Mouse (Mus musculus): ENCODE results near the gene Serpina12.

The Serpina12 gene

DNA sequence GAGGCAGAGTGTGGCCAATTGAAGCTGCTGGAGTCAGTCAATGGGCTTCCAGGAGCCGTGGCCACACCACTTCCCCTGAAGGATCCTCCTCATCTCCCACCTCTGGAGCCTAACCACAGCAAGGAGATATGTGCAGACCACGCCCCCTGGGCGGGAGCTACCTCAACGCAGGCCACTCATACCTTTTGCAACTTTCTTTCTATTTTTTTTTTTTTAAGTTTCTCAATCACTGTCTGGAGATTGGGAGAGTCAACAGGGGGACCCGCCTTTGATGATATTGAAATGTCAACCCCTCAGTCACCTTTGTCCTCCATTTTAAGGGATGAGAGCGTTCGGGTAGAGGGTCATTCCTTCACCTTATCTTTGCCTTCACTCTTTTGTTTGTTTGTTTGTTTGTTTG, at the start of gene Serpina12:
Serpina12 (minus strand) TSS at position 101 of the 400 bp plus-strand sequence.
- DNase-seq, result no peak

DNA sequence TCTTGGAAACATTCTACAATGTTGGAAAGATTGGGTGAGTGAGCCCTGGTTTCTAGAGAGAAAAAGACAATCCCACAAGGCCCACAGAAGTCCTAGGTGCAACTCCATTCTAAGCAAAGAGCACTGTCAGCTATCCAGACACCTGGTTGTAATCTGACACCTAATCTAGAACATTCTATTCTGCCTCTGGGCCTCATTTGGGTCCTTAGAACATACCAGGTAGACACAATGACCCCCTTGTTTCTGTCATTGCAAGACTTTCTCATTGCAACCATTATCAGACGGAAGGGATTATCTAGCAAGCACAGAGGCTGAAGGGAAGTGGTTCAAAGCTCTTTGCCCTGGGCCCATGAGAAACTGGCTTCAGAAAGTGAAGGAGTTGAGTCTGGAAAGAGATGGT, 47.1 kb upstream of the Serpina12 start:
- DNase-seq, result no peak

DNA sequence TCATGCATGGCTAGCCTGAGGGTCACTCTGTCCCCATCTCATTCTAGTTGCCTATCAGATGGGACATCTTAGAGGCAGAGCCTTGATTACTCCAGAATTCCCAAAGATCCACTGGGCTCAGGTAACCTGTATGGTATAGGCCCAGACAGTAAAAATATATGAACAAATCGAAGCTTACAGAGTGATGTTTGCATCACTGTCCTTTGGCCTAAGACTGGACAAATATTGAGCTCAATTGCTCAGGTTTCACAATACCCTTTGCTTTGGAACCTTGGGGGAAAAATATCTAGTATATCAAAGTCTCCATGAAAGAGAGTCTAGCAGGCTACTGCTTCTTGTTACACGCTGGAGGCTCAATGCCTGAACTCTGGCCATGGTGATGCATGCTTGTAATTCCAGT, 45.9 kb upstream of the Serpina12 start:
- DNase-seq, result no peak

DNA sequence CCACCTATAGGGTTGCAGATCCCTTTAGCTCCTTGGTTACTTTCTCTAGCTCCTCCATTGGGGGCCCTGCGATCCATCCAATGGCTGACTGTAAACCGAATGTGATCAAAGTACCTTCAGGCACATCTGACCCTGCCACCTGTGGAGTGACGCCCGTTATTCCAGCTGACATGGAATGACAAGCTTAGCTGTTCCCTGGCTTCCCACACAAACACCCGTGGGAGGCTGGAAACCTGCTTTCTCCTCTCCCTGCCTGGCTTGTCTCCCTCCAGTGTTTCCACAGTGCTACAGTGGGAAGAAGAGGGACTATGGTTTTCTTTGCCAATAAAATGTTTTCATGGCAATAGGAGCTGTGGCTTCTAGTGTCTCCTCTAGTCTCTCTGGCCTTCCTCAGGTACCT, 28.0 kb upstream of the Serpina12 start:
- no peak for DNase-seq

DNA sequence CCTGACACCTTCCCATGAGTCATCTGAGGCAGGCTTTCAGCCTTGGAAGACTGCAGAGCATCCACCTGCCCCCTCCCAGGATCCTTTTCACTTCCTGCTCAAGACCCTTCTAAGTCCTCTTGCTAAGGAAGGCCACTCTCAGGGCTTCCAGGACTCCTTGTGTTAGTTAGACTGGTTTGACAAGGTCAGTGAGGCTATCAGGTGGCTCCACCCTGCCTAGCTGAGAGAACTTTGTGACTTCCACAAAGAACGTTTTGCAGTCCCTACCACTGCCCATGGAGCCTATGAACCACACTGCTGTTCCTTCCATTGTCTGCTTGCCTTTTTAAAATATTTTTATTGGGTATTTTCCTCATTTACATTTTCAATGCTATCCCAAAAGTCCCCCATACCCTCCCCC, 27.5 kb upstream of the Serpina12 start:
- DNase-seq, result no peak

DNA sequence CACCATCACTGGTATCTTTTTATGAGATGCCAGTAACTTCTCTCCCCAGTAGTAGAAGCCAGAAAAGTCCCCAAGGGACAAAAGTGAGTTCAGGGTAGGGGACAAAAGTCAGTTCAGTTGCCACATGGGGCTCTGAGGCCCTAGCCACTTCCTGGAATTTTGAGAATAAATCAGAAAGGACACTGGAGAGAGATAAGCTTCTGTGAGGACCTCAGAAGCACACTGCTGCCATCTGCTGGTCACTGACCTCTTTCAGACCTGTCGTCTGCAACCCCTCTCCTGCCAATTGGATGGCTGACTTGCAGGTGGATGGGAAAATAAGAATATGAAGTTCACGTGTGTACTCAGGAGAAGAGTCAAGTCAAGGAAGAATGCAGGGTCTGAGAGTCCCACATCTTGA, 25.4 kb upstream of the Serpina12 start:
- peak; percentile 89 for DNase-seq

DNA sequence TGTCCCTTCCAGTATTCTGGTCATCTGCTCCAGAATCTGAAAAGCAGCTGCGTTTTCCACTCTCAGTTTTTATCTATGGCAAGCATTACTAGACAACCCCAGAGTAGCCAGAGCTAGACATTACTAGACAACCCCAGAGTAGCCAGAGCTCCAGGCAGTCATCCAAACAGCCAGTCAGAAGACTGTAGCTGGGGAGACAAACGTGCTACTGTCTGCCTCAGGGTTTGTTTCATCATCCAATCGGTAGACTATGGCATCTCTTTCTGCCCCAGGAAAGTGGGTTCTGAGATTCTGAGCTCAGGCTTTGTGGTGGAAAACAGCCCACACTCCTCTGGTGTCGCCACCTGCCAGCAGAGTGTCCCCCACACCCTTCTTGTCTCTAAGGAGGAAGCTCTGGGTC, 23.3 kb upstream of the Serpina12 start:
- DNase-seq, result peak; percentile 51

DNA sequence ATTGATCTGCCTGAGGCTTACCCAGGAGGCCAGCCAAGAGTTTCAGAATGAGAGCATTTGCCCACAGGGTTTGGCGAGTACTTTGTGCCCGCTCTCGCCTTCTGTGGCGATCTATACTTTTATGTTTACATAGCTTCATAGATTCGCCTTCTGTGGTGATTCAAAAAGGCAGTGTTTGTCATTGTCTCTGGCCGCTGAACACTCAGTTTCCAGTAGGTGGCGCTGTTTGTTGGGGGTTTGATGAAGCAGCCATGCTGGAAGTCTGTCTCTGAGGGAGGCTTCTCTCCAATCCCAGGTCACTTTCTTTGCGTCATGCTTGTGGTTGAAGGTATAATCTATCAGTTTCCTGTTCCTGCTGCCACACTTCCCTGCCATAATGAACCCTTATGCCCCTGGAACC, 22.0 kb upstream of the Serpina12 start:
- DNase-seq, result peak; percentile 69

DNA sequence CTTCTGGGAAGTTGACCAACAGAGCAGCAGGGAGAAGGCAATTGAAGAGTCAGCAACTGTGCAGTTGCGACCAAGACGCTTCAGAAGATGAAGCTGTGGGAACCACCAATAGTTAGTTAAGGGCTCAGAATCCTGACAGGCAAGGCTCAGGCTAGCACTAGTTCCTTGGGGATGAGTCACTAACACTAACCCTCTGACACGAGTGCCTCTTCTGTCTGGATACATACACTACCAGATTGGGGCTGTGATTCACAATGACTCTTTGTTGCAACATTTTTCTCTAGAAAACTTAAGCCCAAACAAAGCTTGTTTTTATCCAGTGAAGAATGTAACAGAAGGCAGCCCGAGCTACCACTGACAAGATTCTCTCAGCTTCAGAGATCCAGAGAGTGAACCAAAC, 20.8 kb upstream of the Serpina12 start:
- no peak for DNase-seq

DNA sequence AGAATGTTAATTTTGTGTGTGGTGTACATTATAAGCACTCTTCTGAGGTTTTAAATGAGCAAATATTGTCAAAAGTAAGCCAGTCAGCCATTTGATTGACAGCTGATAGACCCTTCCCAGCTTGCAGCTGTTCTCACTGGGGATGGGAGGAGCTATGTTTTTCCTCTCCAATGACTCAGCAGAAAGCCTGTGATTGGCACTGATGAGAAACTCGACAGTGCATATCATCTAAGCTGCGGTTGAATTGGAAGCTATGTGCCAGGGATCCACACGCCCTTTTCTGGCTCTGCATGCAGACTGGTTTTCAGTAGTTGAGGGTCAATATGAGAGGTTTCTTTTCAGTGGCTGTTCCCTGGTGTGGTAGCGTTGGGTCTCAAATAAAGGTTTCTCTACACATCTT, 20.3 kb upstream of the Serpina12 start:
- DNase-seq, result no peak

DNA sequence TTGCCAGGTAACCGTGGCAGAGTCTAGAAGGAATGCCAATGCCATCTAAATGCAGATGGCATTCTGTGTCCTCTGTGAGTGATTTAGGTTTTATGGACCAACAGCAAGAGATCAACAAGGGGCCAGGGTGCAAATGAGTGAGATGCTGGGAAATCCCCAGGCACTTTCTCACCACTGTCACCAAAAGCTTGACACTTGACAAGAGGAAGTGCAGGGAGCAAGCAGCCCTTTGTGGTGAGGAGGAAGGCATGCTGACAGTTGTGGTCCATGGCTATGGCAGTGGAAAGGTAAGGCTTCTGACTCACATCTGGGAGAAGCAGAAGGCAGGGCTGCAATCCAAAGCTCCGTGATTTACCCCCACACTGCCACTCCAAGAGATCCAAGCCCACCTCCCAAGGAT, 17.6 kb upstream of the Serpina12 start:
- DNase-seq, result no peak

DNA sequence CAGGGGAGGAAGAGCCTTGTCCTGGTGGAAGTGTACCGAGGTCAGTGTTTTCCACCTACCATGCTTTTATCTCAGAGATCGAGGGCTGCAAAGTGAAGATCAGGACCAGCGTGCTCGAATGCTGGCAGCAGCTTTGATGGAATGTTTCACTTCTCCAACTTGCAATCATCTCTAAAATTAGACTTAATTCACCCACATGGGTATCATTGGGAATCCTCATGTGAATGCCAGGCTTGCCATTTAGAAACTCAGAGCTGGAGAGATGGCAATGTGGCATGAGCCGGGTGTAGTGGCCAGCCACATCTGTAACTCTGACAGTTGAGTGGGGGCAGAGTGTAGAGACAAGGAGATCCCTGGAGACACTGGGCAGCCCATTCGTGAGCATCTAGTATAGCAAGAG, 15.9 kb upstream of the Serpina12 start:
- DNase-seq, result no peak

DNA sequence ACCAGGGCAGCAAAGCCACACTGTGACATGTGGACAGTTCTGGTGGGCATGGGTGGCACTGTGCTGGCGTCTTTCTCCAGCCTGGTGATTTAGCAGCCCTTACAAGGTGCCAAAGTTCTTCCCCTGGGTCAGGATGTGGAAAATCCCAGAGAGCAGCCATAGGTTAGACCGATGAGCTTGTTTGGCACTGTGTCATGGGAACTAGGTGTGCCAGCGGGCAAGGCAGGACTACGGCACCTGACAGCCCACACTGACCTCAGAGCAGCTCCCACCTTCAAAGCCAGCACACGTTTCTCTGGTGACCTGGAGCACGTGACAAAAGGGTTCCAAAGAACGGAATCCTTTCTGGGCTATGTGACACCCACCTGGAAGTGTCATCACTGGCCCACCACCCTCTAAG, 13.3 kb upstream of the Serpina12 start:
- DNase-seq, result no peak

DNA sequence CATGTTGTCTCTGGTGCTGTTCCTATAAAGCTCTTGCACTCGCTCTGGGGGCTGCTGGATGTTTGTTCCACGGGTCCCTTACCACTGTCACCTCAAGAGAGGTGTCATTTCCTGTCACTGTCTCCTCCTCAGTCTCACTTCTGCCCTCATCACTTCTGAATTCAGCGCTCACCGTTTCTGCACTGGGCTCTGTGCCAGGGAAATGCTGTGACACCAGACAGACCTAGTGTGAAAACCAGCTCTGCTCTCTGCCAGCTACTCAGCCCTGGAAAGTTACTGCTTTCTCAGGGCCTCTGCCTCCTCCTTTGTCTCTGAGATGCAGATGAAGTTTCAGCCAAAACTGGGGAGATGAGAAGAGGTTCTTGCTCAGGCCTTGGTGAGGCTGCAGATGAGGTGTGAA, 12.8 kb upstream of the Serpina12 start:
- DNase-seq, result peak; percentile 19

DNA sequence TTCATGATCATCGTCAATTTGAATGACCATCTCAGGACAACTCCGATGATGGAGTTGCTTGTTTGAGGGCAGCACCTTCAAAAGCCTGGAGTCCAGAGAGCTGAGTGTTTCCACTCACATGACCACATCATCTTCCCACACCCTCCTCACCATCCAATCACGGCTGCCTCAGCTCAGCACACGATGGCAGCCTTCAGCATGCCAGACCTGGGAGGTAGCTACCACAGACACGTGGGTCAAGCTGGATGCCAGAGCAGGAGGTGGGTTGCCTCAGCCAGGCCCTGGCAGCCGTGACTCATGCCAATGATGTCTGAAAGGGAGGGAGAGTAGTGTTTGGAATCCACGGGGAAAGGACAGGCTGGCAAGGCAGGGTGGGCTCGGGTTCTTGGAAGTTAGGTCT, 11.5 kb upstream of the Serpina12 start:
- no peak for DNase-seq

DNA sequence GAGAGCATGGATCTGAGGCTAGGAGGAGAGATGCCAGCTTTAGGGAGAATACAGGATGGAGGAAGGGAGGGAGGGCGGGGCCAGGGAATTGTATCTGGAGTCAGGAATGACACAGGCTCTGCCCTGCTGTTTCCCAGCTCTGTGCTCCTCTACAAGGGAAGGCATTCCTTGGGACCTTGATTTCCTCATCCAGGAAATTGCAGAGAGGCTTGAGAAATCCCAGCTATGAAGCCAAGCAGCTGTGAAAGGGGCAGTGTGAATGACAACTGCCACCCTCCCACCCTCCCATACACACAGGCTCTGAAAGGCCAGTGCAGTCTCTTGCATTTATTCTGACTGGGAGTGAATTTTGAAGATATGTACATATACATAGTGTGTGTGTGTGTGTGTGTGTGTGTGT, 9.8 kb upstream of the Serpina12 start:
- peak; percentile 16 for DNase-seq

DNA sequence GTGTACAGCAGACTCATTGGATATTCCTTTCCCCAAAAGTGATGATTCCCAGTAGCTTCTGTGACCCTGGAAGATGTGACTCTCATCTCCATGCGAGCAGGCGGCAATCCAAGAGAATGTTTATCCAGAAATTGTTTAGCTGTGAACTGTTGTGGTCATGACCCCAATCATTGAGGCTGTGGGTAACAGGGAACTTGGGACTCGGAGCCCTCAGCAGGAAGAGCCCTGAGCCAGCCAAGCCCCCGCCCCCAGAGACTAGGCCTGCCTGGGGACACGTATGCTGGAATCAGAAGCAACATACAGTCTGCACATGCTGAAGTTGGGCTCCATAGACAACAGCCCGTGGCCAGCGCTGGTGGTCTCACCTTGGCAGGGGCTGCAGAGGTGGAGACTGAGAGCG, 1.5 kb upstream of the Serpina12 start:
- DNase-seq, result peak; percentile 19

DNA sequence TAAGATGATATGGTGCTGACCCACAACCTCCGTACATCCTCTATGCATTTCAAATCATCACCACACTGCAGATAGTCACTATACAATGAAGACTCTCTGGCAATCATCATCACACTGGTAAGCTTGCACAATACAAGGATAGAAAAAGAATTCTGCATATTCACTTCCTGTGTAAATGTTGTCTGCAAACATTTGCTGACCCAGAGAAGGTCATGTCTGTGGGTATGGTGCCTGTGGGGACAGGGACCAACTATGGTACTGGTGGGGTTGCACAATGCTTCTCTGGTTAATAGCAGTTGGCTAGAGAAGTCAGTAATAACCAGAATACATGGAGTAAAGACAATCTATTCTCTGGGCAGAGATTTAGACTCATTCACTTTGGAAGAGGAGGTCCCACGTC, 1.5 kb downstream of the Serpina12 start:
- DNase-seq, result no peak

DNA sequence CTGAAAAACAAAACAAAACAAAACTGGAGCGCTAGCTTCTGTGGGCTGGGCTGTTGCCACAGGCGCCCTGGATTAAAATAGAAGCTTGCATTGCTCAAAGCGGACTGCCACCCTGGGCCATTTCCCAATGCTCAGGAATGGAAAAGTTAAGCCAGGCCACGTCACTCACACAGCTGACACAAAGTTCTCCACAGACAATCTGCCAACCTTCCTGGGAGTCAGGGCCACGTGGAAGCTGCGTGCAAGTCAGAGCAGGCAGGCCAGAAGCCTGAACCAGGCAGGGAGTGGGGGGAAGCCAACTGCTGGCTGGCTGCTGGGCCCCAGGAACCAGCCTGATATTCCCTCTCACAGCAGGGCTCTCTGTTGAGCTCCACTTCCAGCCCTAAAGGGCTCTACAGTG, 2.8 kb downstream of the Serpina12 start:
- peak; percentile 73 for DNase-seq

DNA sequence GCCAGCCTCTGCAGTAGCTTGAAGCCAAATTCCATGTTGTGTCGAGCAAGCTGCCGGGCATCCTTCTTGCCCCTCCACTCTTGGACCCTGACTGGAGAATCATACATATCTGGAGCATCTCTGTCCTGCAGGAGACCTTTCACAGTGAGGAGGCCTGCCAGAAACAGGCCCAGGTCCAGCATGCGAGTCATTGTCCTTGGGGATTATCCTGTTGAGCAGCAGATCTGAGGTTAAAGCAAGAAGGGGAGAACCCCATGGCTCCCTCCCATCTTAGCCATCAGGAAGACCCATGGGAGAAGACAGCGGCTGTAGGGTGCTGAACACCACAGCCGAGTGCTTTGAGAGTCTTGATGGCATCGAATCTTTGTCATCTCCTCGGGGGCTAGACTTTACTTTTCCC, 6.1 kb downstream of the Serpina12 start:
- DNase-seq, result no peak

DNA sequence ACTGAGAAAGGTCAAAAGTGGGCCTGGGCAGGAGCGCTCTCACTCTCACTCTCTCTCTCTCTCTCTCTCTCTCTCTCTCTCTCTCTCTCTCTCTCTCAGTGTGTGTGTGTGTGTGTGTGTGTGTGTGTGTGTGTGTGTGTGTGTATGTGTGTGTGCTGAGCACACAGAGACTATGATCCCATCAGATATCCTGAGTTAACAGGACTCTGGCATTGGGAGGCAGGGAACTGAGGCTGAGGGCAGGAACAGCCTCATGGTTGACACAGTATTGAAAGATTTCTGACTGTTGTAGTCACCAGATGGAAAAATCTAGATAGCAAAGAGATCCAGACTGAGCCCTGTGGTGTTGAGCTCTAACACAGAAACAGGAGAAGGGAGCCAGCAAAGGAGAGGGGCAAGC, 10.5 kb downstream of the Serpina12 start:
- no peak for DNase-seq

DNA sequence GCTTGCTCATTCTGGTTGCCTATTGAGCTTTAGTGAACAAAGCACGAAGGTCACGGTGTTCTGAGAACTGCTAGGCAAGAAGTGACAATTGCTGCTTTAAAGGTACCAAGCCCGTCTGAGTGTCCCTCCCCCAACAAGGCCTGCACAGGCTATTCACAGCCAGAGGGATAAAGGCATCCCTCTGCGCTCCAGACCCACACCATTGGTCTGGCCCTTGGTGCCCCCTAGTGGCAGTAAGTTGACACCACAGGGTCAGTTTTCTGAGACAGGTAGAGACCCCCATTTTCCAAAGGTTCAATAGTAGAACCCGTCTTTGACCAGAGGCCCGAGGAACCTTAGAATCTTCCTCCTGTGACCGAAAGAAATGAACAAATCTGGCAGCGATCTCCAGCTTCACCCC, 14.3 kb downstream of the Serpina12 start:
- peak; percentile 48 for DNase-seq

DNA sequence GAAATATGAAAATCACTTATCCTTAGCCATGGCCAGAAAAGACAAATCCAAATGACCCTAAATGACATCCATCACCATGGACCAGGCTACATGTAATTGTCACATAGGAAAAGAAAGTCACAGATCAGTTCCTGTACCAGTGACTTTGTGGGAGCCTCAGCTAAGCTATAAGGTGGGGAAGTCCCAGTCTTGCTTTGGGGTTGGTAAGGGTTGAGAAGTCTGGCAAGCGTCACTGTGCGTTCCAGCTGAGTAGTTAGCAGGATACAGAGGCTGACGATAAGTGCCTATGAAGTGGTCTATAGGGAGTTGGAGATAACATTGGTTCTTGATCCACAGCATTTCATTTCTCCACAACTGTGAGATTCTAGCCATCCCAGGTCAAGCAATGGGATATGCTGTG, 29.0 kb downstream of the Serpina12 start:
- no peak for DNase-seq

DNA sequence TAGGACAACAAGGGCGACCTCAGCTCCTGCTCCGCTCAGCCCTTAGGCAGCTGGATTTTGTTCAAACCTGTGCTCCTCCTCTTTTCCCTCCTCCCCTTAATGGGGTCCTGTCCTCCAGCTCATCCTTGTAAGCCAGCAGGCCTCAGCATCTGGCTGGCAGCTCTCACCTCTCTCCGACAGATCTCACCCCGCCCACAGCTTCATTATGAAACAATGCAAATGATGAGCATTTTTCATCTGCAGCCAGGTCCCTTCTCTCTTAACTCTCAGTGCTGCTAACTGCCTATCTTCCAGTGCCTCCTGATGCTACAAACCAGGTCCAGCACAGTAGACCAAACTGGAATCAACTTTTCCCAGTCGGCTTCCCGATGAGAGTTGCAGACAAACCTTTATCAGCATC, 30.6 kb downstream of the Serpina12 start, which contains the start of gene Serpina9:
Serpina9 (minus strand) TSS at position 136 of the 400 bp plus-strand sequence.
- no peak for DNase-seq

DNA sequence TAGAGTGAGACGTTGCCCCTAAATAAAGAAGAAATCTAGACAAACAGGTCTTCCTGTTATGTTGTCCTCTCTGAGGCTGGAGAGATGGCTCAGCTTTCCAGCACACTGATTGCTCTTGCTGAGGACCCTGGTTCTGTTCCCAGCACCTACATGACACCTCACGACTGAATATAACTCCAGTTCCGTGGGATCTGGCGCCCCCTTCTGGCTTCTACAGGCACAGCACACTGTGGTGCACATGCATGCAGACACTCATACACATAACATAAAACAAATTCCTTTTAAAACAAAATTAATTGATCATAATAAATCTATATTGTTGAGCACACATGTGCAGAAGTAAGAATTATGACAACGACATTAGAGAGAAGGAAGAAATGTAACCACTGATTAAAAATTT, 39.6 kb downstream of the Serpina12 start:
- DNase-seq, result no peak

DNA sequence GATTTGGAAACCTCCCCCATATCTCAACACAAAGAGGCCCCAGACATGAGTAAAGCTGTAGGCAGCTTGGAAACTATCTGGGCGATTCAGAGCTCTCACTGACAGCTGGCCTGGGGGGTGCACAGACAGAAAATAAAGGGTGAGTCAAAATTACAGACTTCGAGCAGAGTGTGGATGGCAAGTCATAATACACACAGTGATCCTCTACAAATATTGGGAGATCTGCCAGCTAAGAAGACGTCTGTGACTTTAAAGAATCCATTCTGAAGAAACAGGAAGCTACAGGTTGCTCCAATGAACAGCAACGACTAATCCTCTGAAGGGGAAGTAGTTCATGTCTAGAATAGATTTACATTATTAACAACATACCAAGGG, 41.0 kb downstream of the Serpina12 start:
- no peak for DNase-seq

Measured in lung, postnatal 14 days (tissue).